Mouse (Mus musculus): ENCODE data around the gene Ndufs7. TPM values are rescaled to one million over a fixed set of nuclear protein-coding genes. Genes with fewer than 3 reads are reported as not detected.

Gene Ndufs7
- total and polyA plus RNA-seq, 3 experiments = 154 to 282 (median 222) TPM

DNA sequence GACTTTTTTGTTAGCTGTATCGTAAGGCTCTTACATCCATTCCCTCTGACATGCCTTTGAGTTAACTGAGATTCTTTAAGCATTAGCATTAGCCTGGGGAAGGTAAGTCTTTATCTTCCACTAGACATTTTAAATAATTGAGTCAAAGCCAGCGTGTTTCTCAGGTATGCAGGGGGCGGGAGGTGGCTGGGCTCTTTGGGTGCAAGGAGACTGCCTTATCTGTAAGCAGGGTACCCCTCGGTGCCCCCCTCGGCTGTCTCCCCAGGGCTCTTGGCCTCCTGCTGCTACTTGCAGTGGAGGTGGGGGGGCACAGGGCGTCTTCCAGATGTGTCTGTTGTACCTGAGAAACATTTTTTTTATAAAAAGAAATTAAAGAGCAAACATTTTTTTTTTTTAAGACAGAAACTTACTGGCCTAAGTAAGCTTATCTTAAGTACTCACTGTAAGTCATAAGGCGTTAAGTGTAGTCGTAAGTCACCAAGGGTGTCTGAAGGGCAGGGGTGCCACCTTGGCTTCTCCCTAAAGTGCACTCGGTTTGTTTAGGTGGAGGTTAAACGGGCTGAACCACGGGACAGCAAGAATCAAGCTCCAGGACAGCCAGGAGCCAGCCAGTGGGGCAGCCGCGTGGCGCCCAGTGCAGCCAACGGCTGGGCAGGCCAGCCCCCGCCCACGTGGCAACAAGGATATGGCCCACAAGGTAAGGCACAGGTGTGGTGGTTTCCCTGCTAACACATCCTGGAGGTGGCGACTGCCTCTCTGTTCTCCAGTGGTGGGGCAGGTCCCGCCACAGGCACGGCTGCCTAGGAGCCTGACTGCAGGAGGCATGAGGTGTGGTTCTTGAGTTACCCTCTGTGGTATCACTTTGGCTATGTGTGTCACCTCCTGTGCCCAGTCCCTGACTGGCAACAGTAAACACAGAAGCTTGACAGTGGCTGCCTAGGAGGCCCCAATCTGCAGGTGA lies 33.8 kb downstream of the Ndufs7 start:
- dilution Hi-C loops (cut with MboI; ENCODE audit: extremely low pct_ligation_motif_present, extremely low pct_unique_long_range_greater_than_20kb, low sequenced_read_pairs) = no loop called here
- no peaks in the 10 kb centered on the region for H3K79me2 ChIP-seq (replicated peaks; ENCODE audit: control insufficient read depth, extremely low read depth, insufficient read depth, poor library complexity, severe bottlenecking)
- H3K36me3 ChIP-seq (replicated peaks in 1 of 2; ENCODE audit: control insufficient read depth in 1 of 2, insufficient read depth in 1 of 2, low read length in 1 of 2) = peaks cover 72 to 94% of the 10 kb centered on the region in 2 experiments
- H3K4me2 ChIP-seq (ENCODE audit: insufficient read depth, low read depth, poor library complexity, severe bottlenecking) = peak overlapping the region; percentile 35; the same call in 1 of the 2 replicates
- H3K27ac ChIP-seq (ENCODE audit: insufficient read depth, low read depth) = peak overlapping the region; percentile 91
- H3K4me1 ChIP-seq (ENCODE audit: control insufficient read depth in 1 of 2, insufficient read depth in 2 of 2) = peaks cover 56 to 89% of the 10 kb centered on the region in 2 experiments
- peak overlapping the region in 1 of 3 experiments; percentile 12 for H3K4me3 ChIP-seq (replicated peaks in 1 of 3; ENCODE audit: low read depth in 2 of 3, low read length in 2 of 3, poor library complexity in 1 of 3)
- DNase-seq (ENCODE audit: extremely low read depth) = no peak
- in situ Hi-C loops (cut with MboI; ENCODE audit: low pct_ligation_motif_present, low pct_unique_long_range_greater_than_20kb, low sequenced_read_pairs) = no loop called here
- no peaks in the 10 kb centered on the region for H3K9me3 ChIP-seq (replicated peaks; ENCODE audit: low read length)
- peak overlapping the region; percentile 33; the same call in 1 of the 2 replicates for H3K9ac ChIP-seq (ENCODE audit: insufficient read depth, low read depth)
- no peaks in the 10 kb centered on the region for H3K27me3 ChIP-seq (replicated peaks)
- TF ChIP-seq KAT2A (IDR thresholded peaks at IDR 0.05; ENCODE audit: insufficient replicate concordance, low read length) (no peak), EP300 (IDR thresholded peaks at IDR 0.05; ENCODE audit: low read length) (no peak), POLR2AphosphoS2 (IDR thresholded peaks at IDR 0.05; ENCODE audit: low read depth, low read length) (no peak), POLR2A (IDR thresholded peaks at IDR 0.05; ENCODE audit: low read depth, low read length) (0 out of 2 replicates have a peak, but pooled peaks have one; percentile 20), USF2 (conservative IDR thresholded peaks at IDR 0.05; ENCODE audit: low read depth, low read length) (no peak)

DNA sequence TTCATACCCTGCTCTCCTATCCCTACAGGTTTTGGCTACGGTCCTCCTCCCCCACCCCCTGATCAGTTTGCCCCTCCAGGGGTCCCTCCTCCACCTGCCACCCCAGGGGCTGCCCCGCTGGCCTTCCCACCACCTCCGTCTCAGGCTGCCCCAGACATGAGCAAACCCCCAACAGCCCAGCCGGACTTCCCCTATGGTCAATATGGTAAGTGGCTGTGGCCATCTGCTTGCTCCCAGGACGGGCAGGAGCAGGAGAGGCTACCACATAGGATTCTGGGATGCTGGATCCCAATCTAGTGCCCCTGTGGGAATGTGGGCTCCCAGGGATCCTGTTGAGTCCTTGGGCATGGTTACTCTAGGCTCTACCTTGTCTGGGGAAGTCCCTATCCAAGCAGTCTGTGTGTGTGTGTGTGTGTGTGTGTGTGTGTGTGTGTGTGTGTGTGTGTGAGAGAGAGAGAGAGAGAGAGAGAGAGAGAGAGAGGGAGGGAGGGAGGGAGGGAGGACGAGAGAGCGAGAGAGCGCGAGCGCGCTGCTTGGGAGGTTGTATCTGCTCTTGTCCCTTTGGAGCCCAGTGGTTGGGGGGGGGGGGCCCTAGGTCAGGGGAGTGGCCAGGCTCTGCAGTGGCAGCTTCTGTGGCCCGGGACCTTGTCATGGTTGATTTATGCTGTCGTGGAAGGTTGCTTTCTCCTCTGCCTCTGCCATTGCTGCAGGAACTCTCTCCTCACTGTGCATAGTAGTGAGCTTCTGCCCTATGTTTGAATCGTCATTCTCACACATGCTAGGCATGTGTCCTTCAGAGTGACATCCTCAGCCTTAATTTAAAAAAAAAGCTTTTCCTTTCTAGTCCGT lies 36.5 kb downstream of the Ndufs7 start:
- H3K4me2 ChIP-seq (ENCODE audit: insufficient read depth, low read depth, poor library complexity, severe bottlenecking) = peak overlapping the region; percentile 62
- in situ Hi-C loops (cut with MboI; ENCODE audit: low pct_ligation_motif_present, low pct_unique_long_range_greater_than_20kb, low sequenced_read_pairs) = no loop called here
- no peaks in the 10 kb centered on the region for H3K79me2 ChIP-seq (replicated peaks; ENCODE audit: control insufficient read depth, extremely low read depth, insufficient read depth, poor library complexity, severe bottlenecking)
- no peak overlapping the region for H3K4me3 ChIP-seq (replicated peaks in 1 of 3; ENCODE audit: low read depth in 2 of 3, low read length in 2 of 3, poor library complexity in 1 of 3)
- peaks cover 54 to 76% of the 10 kb centered on the region in 2 experiments for H3K4me1 ChIP-seq (ENCODE audit: control insufficient read depth in 1 of 2, insufficient read depth in 2 of 2)
- no peak for DNase-seq (ENCODE audit: extremely low read depth)
- H3K36me3 ChIP-seq (replicated peaks in 1 of 2; ENCODE audit: control insufficient read depth in 1 of 2, insufficient read depth in 1 of 2, low read length in 1 of 2) = peaks cover 60 to 84% of the 10 kb centered on the region in 2 experiments
- dilution Hi-C loops (cut with MboI; ENCODE audit: extremely low pct_ligation_motif_present, extremely low pct_unique_long_range_greater_than_20kb, low sequenced_read_pairs) = no loop called here
- H3K9me3 ChIP-seq (replicated peaks; ENCODE audit: low read length) = peaks cover 3% of the 10 kb centered on the region
- H3K27me3 ChIP-seq (replicated peaks) = no peaks in the 10 kb centered on the region
- H3K27ac ChIP-seq (ENCODE audit: insufficient read depth, low read depth) = peak overlapping the region; percentile 79
- H3K9ac ChIP-seq (ENCODE audit: insufficient read depth, low read depth) = 0 out of 2 replicates have a peak overlapping the region, but pooled peaks have one; percentile 25
- TF ChIP-seq E2F4 (IDR thresholded peaks at IDR 0.05; ENCODE audit: insufficient replicate concordance, low read depth, low read length) (no peak), CTCF (conservative IDR thresholded peaks at IDR 0.05 in 1 of 2, IDR thresholded peaks at IDR 0.05 in 1 of 2; ENCODE audit: low read depth in 2 of 2, low read length in 2 of 2) (no peak), TCF12 (IDR thresholded peaks at IDR 0.05; ENCODE audit: low read depth, low read length) (peak; percentile 82), ELF1 (IDR thresholded peaks at IDR 0.05; ENCODE audit: low read depth, low read length) (0 out of 2 replicates have a peak, but pooled peaks have one; percentile 12), MEF2A (IDR thresholded peaks at IDR 0.05; ENCODE audit: borderline replicate concordance, low read depth, low read length) (peak; percentile 31; the same call in 1 of the 2 replicates), GABPA (IDR thresholded peaks at IDR 0.05; ENCODE audit: insufficient replicate concordance, low read depth, low read length) (no peak), MAZ (IDR thresholded peaks at IDR 0.05; ENCODE audit: low read depth, low read length) (peak; percentile 84), NRF1 (IDR thresholded peaks at IDR 0.05; ENCODE audit: low read depth, low read length) (no peak), CHD2 (IDR thresholded peaks at IDR 0.05; ENCODE audit: low read length) (no peak), ETS1 (conservative IDR thresholded peaks at IDR 0.05; ENCODE audit: low read depth, low read length) (peak; percentile 54; the same call in 1 of the 2 replicates), BHLHE40 (IDR thresholded peaks at IDR 0.05; ENCODE audit: low read depth, low read length) (no peak), MAFK (IDR thresholded peaks at IDR 0.05; ENCODE audit: insufficient replicate concordance, low read length) (no peak), UBTF (IDR thresholded peaks at IDR 0.05; ENCODE audit: low read depth, low read length) (no peak; the same call in 1 of the 2 replicates), ZKSCAN1 (IDR thresholded peaks at IDR 0.05; ENCODE audit: borderline replicate concordance, low read depth, low read length) (no peak), IRF4 (IDR thresholded peaks at IDR 0.05; ENCODE audit: low read depth, low read length) (peak; percentile 44; the same call in 1 of the 2 replicates), NELFE (IDR thresholded peaks at IDR 0.05; ENCODE audit: low read depth, low read length) (no peak), ZNF384 (IDR thresholded peaks at IDR 0.05; ENCODE audit: low read depth, low read length) (no peak), MAX (IDR thresholded peaks at IDR 0.05; ENCODE audit: low read length) (no peak), ZMIZ1 (IDR thresholded peaks at IDR 0.05; ENCODE audit: low read depth, low read length) (no peak), ZC3H11A (IDR thresholded peaks at IDR 0.05; ENCODE audit: low read depth, low read length) (no peak), EP300 (IDR thresholded peaks at IDR 0.05; ENCODE audit: low read length) (peak; percentile 45; the same call in 1 of the 2 replicates), JUN (IDR thresholded peaks at IDR 0.05; ENCODE audit: insufficient read depth, low read depth, low read length) (no peak), RAD21 (IDR thresholded peaks at IDR 0.05; ENCODE audit: low read depth, low read length) (no peak)
